Mouse (Mus musculus) frontal cortex, postnatal 25 days (tissue): ENCODE data around the gene Cntn3.
A peak's percentile ranks its signal among the peaks of the same experiment; 100 is the strongest.
"Not testable (repeated sequence)": the region's sequence is repeated elsewhere in the genome, so short reads cannot be mapped to it uniquely, and the experiment has no call there.

Experiments
- DNase-seq, 2 experiments: peaks; one replicate each; pipeline ENCODE4 v3.0.0; 2022; ENCODE audit warnings: low spot score in 2 of 2

The Cntn3 gene

DNA sequence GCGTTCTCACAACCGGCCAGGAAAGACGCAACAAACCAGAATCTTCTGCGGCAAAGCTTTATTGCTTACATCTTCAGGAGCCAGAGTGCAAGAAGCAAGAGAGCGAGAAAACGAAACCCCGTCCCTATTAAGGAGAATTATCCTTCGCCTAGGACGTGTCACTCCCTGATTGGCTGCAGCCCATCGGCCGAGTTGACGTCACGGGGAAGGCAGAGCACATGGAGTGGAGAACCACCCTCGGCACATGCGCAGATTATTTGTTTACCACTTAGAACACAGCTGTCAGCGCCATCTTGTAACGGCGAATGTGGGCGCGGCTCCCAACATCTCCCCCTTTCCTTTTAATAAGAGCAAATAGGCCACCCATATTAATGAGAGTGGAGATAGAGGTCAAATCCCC, at the start of gene Cntn3:
TSS of gene Cntn3 (minus strand) at position 101 of the 400 bp plus-strand sequence.
- DNase-seq, result not testable (repeated sequence)

DNA sequence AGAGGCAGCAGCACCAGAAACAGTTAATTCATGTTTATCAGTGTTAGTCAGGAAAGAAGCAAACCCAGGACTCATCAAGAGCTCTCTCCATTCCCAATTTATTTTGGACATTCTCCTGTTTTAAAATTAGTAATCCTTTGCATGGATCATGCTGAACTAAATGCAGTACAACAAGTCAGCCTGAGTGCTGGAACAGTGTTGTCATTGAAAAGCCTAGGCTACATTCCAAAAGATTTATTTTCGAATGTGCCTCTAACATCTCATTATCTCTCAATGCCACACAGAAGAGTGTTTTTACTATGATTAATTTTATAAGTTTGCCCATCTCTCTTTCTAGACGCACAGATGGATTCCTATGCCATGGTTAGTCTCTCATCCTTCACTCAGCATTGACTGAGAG, 27.9 kb upstream of the Cntn3 start:
- no peak for DNase-seq

DNA sequence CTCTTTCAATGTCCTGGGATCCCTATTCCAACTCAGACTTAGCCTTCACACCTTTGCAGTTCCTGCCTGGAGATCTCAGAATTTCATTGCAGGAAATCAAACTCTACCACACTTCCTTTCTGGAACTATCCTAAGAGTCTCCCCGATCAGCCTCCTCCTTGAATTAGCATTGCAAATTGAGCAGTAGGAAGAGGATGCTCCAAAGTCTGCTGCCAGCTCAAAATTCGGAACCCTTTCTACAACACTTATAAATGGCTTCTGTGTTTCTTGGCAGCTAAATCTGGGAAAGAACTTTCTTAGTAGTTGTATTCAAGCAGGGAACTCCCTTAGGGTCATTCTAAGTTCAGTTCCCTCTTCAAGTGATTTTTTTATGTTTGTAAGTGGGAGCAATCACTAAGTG, 24.9 kb upstream of the Cntn3 start:
- DNase-seq, result no peak

DNA sequence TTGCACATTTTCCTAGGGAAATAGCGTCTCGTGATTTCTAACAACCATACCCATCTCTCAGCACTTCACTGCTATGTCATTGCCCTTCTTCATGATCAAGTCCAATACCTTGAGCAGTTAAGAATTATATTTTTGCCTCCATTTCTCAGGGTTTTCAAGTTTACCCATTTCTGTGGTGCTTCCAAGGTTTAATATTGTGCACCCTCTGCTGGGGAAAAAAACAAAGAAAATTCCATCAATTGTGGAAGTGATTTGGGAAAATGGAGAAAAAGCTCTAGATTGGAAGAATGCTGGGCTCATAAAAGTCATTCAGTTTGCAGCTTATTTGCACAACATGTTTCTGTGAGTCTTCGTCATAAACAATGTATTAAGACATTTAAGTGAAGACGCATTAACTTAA, 17.2 kb upstream of the Cntn3 start:
- no peak for DNase-seq

DNA sequence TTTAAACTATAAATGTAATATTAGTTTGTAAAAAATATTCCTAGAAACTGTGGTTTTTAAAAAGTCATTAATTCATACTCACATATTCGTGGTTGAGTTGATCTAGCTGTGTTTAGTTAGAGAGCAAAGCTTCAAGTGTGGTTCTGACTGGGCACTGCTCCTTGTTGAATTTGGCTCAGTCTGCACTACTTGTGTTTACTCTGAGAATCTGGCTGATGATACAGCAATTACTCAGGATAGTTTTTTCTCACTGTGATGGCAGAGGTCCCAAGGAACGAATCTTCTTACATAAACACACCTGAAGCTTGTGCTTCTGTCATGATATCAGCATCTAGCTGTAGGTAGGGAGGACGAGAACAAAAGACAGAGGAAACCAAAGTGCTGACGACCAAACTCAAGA, 16.4 kb upstream of the Cntn3 start:
- DNase-seq, result no peak

DNA sequence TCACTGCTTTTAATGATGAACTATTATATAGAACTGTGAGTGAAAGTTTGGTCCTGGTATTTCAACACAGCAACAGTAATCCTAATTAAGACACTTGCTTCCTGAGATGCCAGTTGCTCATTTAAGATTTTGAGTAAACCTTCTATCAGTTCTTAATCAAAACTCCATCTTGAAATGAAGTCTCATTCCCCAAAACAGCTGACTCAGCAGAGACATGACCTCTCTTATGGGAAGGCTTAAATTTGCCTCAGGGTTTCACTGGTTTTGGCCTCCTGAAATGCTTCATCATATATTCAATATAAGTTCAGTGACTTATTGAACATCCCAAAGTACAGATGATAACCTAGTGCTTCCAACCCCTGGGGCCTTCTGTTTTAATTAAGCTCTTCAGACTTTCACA, 13.2 kb upstream of the Cntn3 start:
- no peak for DNase-seq

DNA sequence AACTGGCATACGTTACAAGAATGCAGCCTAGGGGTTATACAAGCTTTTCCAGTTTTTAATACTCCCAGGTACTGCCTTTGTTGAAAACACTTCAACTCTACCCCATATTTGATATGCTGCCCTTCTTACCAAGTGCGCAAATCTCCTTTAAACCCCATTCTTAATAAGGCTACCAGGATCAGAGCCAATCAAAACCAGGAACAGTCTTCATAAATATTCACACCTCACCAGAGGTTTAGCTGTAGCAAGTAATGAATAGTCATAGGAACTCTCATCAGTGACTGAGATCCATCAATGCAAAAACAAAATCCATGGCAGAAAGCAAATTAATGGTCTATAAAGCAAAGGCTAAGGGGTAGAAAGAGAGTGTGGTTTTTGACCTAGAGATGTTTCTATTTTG, 10.7 kb upstream of the Cntn3 start:
- DNase-seq, result no peak

DNA sequence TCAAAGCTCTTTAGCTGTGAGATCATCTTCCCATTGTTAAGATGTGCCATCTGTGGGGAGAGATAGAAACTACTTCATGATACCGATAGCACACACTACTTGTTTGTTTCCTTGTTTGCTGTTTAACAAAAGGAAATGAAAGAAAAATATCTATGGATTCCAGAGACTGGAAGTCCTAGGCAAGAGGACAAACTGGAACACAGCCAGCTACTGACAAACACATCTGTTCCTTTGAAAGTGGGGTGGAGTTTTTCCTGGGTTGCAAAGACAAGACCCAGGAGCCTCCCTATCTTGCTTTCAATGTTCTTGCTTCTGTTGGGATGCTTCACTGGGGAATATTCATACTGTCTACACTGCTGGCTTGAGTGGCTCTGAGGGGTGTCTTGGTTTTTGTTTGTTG, 5.4 kb downstream of the Cntn3 start:
- no peak for DNase-seq

DNA sequence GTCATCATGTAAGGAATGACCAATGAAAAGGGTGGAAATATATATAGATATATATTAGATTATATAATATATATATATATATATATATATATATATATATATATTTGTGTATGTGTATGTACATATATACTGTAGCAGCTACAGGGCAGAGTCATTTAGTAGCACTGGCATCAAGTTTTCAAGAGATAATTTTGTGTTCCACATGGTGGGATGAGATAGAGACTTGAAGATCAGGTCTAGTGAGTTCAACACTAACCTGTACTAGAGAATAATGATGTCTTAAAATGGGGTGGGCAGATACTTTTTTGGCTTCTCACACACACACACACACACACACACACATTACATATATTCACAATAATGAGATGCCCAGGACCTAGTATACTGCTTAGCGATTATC, 7.7 kb downstream of the Cntn3 start:
- no peak for DNase-seq

DNA sequence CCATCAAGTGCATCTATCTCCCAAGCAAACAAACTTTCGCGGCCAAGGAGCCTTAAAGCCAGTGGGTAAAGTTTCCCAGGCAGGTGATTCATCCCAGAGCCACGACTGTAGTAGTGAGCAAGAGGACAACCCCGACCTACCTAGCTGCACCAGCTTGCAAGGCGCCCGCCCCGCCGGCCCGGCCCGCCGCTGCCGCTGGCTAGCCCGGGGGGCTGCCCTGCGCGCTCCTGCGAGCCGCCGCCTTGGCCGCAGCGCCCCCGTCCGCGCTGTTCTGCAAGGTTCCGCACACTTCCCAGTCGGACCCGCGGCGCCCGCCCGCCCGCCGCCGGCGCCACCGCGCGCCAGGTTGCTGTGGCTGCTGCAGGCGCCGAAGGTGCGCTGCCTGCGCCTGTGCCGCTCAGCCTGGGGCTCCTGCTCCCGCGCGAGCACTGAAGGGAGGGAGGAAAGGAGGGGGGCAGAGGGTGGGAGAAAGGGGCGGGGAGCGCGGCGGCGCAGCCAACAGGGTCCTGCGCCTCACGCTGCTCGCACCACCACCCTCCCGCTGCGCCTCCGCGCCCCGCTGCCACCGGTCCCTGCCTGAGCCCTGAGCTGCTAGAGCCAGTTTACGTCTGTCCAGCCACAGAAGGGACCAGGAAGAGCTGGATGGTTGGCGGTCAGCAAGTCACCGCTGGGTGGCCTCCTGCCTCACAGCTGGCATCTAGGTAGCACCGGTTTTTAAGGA, 8.7 kb downstream of the Cntn3 start:
- DNase-seq, result peak; percentile 46 to 54

DNA sequence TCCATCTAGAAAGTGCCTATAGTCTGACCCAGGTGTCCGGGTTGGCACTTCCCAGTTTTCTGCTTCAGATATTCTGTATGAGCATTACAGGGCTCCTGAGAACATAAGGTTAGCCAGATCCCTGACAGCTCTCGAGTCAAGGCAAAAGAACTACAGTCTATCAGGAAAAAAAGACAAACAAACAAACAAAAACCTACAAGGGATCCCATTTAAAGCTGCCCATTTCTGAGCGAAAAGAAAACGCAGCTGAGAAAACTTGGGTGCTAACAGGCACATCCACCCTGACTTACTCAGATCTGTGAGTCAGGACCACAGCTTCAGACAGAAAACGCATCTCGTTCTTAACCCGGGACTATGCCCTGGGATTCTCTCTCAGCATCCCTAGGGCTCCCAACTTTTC, 9.5 kb downstream of the Cntn3 start:
- no peak for DNase-seq

DNA sequence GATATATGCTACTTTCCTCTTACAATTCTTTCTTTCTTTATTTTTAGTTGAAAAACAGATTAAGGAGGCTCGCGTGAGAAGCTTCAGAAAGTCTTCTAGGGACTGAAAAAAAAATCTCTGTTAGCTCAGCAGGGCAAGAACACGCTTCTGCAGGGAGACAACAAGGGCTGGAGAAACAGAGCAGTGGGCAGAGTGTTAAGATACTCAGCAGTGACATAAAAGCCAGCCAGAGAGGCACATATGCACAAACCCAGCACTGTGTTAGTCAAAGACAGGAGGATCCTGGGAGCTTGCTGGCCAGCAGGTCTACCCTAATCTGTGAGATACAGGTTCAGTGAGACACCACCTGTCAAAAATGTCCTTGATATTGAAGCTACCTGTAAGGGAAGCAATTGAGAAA, 15.4 kb downstream of the Cntn3 start:
- DNase-seq, result peak in 1 of 2 experiments; percentile 13

DNA sequence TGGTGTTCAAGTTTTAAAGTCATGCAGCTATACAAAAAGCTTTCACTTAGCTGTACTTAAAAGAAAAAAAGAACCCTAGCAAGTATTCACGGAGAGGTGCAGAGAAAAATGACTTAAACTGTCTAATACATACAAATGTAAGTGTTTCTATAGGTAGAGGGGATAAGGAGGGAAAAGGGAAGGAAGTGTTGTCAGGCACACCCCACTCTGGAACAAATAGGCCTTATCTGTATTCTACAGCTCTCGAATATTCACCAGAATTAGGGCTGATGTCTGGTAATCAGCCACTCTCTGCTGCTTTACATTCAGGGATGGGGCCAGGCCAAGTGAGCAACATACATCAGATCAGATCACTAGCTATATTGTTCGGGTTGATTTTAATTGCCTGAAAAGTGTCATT, 16.4 kb downstream of the Cntn3 start:
- DNase-seq, result no peak

DNA sequence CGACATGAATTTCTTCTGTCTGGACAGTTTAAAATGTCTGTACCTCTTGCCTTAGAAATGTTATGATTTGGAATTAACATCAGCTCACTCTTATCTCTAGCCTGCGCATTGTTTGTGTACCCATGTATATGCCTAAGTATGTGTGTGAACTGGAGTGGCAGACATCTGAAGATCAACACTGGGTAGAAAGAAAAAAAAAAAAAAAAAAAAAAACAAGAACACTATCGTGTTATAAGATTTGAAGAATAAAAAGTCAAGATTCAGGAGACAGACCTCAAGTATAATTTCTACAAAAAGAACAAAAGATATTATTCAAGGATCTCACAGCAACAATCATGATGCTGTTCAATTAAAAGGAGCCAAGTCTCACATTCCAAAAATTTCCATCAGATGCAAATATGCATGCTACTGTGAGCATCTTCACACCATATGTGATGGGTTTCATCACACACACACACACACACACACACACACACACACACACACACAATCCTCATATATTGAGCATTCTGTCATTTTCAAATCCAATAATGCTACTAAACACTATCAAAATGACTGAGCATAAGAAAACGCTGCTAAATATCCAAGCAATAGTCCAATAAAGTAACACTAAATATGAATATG, 17.0 kb downstream of the Cntn3 start:
- no peak for DNase-seq

DNA sequence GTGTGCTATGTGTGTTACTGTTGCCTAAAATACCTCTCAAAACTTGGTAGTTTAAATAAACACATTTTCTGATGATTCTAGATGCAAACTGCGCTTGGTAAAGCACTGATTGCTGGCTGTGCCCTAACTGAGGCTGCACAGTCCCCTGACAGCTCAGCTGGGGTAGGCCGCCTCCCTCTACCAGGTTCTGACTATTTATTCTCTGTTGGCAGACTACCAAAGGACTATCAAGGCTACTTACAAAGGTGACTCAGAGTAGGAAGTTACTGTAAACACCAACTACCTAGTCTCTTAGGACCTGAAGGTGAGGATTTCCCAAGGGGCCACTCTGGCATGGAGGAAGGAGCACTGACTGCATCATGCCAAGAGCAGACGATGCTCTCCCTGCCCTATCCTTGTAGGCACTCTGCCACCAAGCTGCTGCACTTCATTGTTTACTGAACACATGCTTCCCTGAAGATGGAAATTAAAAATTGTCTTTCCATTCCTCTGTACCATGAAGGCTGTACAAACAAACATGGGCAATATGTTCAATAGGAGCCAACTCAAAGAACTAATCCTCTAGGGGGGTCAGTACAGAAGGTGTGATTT, 17.7 kb downstream of the Cntn3 start:
- DNase-seq, result no peak

DNA sequence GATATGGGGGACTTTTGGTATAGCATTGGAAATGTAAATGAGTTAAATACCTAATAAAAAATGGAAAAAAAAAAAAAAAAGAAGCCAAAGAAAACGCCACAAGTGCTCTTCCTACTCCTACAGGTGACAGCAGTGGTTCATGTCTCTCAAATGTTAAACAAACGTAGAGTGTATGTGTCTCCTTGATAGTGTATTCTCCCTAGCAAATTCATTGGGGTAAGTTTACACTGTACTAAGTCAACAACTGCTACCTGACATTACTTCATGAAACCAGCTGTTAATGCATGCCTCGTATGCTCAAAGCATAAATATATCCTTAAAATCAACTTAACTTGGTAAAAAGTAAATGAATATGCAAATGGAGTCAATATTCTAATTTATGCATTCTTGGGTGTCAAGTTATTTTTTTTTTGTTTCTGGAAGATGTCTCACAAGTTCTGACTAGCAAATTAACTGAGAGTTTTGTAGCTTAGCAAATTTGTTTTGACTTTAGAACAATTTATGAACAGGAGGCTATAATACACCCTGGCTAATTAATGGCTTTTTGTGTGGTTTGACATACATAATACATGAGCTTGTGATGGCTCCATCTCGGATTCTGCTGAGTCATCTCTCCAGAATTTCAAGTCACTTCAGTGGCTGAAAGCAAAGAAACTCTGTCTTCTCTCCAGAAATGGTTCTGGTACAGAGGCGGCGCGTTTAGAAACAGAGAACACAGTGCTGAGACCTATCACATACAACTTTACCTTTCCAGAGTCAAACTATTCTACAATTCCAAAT, 31.1 kb downstream of the Cntn3 start:
- DNase-seq, result no peak

DNA sequence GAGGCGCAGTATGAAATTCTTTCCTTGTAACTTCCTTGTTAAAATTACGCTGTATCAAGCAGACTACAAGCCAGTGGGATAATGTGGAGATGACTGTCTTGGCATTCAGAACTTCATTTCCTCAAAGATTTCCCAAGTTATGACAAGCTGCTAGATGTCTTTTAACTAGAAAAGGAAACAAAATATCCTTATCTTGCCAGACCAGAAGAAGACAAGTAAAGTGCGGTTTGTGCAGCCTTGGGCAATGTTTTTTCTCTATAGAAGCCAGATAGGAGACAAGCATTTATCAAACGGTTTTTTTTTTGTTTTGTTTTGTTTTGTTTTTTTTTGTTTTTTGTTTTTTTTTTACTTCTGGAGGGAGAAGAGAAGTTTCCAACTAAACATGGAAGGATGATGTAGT, 37.3 kb downstream of the Cntn3 start:
- DNase-seq, result no peak

DNA sequence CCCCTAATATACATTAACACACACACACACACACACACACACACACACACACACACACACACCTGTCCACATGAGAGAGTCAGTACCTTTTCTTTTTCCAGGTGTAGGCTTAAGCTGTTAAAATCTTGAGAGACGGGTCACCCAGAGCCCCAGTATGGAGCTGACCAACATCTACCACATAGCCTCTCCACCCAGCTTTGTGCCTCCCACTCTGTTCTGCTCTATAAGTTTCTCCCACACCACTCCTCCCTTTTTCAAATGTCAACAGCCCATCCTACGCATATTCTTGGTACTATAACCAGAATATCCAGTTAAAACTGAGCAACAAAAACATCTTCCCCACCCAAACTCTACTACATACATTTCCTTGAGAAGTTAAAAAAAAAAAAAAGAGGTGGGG, 49.9 kb downstream of the Cntn3 start:
- no peak for DNase-seq

DNA sequence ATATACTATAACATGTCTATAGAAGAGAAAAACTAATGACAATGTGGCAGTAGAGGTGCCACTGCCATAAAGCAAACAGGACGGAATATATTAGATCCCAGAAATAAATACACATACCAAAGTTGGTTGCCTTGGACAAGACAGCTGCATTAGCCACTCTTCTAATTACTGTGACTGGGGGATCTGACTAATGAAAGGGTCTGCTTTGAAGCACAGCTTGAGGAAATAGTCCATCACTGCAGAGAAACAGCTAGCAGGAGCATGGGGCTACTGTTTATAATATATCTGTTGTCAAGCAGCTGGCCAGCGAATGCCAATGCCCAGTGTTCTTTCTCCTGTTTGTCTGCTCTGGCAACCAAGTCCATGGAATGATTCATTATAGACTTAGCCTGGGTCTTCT, 51.9 kb downstream of the Cntn3 start:
- no peak for DNase-seq

DNA sequence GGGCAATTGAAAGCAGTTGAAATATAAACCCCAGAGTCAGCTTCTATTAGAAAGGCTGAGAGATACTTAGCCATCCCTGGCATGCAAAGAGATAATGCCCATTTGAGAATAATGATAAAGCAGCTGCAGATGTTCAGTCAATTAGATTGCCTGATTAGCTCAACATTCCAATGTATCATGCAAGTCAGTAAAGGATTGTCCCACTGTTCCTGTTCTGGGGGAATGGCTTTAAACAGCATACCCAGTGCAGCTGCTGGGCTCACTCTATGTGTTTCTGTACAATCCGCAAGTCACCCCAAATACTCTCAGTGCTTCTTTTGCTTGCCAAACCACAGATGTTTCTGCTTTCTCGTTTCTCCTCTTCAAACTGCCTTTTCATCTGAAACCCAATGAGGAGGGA, 57.7 kb downstream of the Cntn3 start:
- no peak for DNase-seq

DNA sequence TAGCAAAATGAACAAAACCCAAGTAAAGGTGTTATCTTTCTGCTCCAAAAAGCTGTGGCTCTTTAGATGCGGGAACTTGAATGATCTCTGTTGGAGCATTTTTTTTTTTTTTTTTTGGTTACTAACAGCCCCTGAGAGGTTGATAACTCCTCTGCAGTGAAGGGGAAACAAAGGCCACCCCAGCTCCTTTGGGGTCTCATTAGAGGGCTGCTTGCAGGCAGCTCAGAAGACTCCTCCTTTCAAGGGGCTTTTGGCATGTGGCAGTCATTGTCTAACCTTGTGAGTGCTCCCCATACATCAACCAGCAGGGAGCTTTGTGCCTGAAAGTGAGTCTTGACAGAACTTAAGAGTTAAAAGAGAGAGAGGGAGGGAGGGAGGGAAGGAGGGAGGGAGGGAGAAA, 60.8 kb downstream of the Cntn3 start:
- DNase-seq, result no peak

DNA sequence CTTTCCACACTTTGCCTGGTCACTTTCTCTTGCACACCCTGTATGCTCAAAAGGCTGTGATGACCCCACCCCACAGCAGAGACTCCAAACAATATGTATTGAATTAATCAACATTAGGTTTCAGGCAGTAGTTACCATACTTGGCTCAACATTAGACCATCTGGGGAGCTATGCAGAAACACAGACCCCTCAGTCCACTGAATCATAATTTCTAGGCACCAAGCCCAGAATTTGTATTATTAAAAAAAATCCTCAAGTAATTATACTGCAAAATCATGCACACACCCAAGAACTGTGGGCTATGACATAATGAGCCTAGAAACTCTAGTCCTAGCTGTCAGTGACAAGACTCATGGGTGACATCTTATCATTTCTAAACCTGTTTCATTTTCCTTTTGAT, 87.4 kb downstream of the Cntn3 start:
- no peak for DNase-seq
